Mouse (Mus musculus) R1 (cell line): ENCODE results near the gene Akr7a5.

Source experiments
- DNase-seq: peaks from one replicate; pipeline ENCODE4 v3.0.0-alpha.2; 2018; ENCODE audit warnings: low read depth, low spot score

Gene Akr7a5

DNA sequence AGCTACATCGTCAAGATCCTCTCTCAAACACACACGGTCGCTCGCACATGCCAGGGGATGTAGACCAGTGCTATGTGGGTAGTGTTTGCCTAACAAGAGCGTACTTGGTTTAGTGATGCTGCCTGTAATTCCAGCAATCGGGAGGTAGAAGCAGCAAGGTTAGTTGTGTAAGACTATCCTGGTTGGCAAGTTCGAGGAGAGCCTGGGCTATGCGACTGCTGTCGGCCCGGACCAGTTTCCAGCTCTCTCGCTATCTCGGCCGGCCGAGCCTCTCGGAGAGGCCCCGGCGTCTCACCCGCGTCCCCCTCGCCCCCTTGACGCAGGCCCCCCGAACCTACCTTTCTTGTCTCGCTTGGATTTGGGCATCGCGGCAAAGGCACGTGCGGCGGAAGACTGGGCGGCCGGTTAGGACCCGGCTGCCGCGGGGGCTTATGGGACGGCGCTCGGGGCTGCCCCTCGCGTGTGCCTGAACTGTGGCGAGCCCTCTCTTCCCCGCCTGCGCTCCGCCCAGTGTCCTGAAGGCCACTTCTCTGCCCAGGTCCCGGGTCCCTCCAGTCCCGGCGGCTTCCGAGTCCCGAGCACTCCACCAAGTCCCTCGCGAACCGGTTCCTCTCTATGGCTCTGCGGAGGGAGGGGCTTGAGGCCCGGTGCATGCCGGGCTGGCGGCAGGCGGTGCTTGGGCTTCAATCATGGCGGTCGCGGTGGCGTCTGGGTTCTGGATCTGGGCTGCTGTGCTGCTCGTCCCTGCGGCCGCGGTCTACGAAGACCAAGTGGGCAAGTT, 41.6 kb downstream of the Akr7a5 start, which contains the start of the genes Mrto4, Emc1 and Ubr4:
Mrto4 (minus strand) TSS at position 646 of the 781 bp plus-strand sequence.
Emc1 (plus strand) TSS at position 657 of the 781 bp plus-strand sequence.
Ubr4 (plus strand) TSS at position 679 of the 781 bp plus-strand sequence.
- DNase-seq, result peak; percentile 84

- DNase-seq, result no peak
These were observed 42.3 kb downstream of the Akr7a5 start for GRCm38 (mm10) chr4:139352832-139353231.

- no peak for DNase-seq
These were observed 46.7 kb downstream of the Akr7a5 start for GRCm38 (mm10) chr4:139357211-139357610.

DNA sequence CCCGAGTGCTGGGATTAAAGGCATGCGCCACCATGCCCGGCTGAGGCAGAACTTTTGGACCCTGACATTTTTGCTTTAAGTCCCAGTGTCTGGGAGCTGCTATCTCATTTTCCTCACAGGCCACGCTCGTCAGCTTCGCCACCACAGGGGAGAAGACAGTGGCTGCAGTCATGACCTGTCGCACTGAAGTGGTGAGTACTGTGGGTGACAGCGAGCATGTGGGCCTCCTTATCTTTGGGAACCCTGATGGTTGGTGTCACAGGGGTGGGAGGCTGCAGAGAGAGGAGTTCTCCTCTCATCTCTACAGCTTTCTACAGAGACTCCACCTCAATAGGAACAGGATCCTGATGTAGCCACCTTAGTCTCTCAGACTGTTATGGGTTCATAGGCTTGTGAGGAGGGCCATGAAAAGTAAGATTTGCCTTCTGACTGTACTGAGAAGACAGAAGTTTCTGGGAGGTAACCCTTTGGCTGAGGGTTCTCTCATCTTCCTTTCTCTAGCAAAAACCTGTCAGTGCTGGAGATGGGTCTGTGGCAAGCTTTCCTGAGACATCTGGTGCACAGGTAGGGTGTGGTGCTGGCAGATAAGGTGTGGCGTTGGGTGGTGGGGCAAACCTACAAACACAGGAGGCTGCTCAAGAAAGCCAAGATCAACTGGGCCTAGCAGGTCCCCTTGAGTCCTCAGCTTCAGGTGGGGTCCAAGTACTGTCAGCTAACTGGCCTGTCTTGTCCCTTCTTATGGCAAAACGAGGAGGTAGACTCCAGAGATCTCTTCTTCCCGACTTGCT, 50.4 kb downstream of the Akr7a5 start:
- DNase-seq, result no peak

DNA sequence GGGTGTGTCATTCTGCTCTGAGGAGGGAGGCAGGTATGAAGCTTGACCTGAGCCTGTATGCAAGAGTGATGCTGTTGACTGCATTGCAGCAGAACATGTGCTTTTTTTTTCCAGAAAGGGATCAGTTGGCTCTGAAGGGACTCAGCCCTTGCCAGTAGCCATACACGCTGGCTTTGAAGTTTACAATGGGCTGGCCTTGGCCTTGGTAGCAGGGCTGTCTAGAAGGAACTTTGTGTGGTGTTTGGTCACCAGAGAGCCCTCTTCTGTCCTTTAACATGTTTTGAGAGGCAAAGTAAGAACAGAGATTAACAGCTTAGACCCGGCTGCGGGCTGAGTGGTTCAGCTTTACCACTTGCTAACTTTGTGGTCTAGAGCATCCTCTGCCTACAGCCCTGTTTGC, 56.8 kb downstream of the Akr7a5 start:
- DNase-seq, result no peak
